Mouse (Mus musculus): ENCODE results near the gene Qsox2. TPM values are rescaled to one million over a fixed set of nuclear protein-coding genes. Genes with fewer than 3 reads are reported as not detected.

Qsox2 gene
- polyA plus RNA-seq, 1 experiment from 2014 or later: 4.1 TPM

DNA sequence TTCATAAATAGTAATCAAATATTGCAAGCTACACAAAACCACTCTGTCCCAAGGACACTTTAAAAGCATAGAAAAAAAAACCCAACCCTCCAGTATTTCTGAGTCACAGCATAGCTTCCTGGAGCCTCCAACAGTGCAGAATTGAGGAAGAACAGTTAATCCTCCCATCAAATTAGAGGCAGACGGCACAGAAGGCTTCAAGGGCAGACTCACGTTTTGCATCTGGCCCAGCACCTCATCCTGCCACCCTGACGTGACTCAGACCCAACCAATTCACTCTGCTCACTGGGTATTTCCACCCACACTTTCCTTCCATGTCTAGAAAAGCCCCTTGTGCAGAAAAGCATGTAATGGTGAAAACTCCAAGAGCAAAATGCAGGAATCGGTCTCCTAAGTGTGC lies 7.1 kb downstream of the Qsox2 start:
- Histone ChIP-seq H3K4me1 (ENCODE audit: insufficient read depth) (peaks cover 13% of the 10 kb centered on the region), H3K36me3 (replicated peaks; ENCODE audit: insufficient read depth, low read length) (peaks cover 4% of the 10 kb centered on the region; the same call in 1 of the 2 replicates), H3K9ac (replicated peaks) (no peak overlapping the region), H3K4me3 (ENCODE audit: low read depth, low read length) (no peak overlapping the region), H3K27me3 (ENCODE audit: insufficient read depth, low read length) (no peaks in the 10 kb centered on the region), H3K27ac (ENCODE audit: low read depth) (no peak overlapping the region), H3K9me3 (ENCODE audit: low read length) (no peaks in the 10 kb centered on the region), H3K4me2 (ENCODE audit: low read depth, low read length) (no peak overlapping the region)
- WGBS (ENCODE audit: insufficient replicate concordance): 53% methylated on average over 4 of the region's 4 CpGs
- TF ChIP-seq CTCF (IDR thresholded peaks at IDR 0.05; ENCODE audit: low read depth) (no peak), EP300 (IDR thresholded peaks at IDR 0.05; ENCODE audit: low read depth) (no peak)
- ATAC-seq: no peak
- no peak for DNase-seq

DNA sequence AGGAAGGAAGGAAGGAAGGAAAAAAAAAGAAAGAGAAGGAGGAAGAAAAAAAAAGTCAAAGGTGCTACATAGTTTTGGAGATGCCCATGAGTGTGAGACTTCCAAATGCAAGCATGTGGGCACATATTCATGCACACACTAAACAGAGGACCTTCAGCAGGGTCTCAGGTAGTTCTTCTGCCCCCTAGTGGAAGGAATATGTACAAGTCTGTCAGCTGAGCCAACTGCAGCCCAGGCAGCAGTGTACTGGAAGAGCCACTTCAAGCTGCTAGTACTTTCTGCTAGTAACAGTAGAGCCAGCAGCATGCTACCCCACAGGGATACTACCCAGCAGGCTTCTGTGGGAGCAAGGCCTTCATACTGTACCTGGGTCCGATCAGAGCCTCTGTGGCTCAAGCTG lies 9.5 kb downstream of the Qsox2 start:
- no peak overlapping the region for H3K27ac ChIP-seq (ENCODE audit: low read depth)
- no peaks in the 10 kb centered on the region for H3K4me1 ChIP-seq (ENCODE audit: insufficient read depth)
- ATAC-seq: peak; percentile 54; the same call in 1 of the 2 replicates
- TF ChIP-seq EP300 (IDR thresholded peaks at IDR 0.05; ENCODE audit: low read depth): no peak
- peak; percentile 83 for TF ChIP-seq CTCF (IDR thresholded peaks at IDR 0.05; ENCODE audit: low read depth)
- H3K27me3 ChIP-seq (ENCODE audit: insufficient read depth, low read length): no peaks in the 10 kb centered on the region
- 79% methylated on average over 1 of the region's 1 CpGs for WGBS (ENCODE audit: insufficient replicate concordance)
- no peak overlapping the region for H3K9ac ChIP-seq (replicated peaks)
- H3K4me3 ChIP-seq (ENCODE audit: low read depth, low read length): no peak overlapping the region
- no peak overlapping the region for H3K4me2 ChIP-seq (ENCODE audit: low read depth, low read length)
- peaks cover 7% of the 10 kb centered on the region for H3K36me3 ChIP-seq (replicated peaks; ENCODE audit: insufficient read depth, low read length)
- H3K9me3 ChIP-seq (ENCODE audit: low read length): no peaks in the 10 kb centered on the region
- DNase-seq: peak; percentile 29

DNA sequence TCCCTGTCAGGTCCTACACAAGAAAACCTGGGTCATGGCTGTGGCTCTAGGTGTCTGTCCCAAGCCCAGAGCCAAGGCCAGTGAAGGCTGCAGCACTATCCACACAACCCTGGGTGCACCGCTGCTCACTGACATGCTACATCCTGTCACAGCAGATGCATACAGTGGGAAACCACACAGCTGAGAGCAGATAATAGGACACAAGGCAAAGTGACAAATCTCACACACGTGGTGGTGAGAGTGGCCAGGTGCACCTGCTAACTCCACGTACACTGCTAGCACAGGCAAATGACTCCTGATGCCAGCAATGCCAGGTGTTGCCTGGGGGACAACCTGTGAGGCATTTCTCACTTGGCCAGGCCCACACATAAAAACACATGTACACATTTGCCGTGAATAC lies 12.1 kb downstream of the Qsox2 start:
- no peak overlapping the region for H3K4me2 ChIP-seq (ENCODE audit: low read depth, low read length)
- no peaks in the 10 kb centered on the region for H3K9me3 ChIP-seq (ENCODE audit: low read length)
- no peaks in the 10 kb centered on the region for H3K27me3 ChIP-seq (ENCODE audit: insufficient read depth, low read length)
- H3K4me3 ChIP-seq (ENCODE audit: low read depth, low read length): no peak overlapping the region
- 58% methylated on average over 4 of the region's 4 CpGs for WGBS (ENCODE audit: insufficient replicate concordance)
- no peak overlapping the region for H3K27ac ChIP-seq (ENCODE audit: low read depth)
- peaks cover 20% of the 10 kb centered on the region for H3K36me3 ChIP-seq (replicated peaks; ENCODE audit: insufficient read depth, low read length)
- no peak overlapping the region for H3K9ac ChIP-seq (replicated peaks)
- TF ChIP-seq EP300 (IDR thresholded peaks at IDR 0.05; ENCODE audit: low read depth) (no peak), CTCF (IDR thresholded peaks at IDR 0.05; ENCODE audit: low read depth) (no peak)
- DNase-seq: no peak
- ATAC-seq: no peak
- no peaks in the 10 kb centered on the region for H3K4me1 ChIP-seq (ENCODE audit: insufficient read depth)

DNA sequence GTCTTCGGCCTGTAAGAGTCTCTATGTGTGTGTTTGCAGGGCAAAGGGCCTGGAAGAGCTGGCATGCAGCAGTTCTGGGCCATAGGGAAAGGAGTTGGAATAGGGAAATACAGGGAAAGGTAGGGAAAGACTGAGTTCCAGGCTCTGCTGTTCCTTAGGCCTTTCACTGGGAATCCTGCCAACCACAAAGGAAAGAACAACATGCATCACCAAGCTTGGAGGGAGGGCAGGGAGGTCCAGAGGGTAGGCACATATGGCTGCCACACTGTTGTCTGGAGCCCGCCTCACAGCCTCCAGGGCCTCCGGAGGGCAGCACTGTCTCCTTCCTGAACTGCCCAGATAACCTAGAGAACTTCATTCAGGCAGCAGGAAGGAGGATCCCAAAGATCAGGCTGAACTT lies 13.4 kb downstream of the Qsox2 start:
- Histone ChIP-seq H3K9ac (replicated peaks) (no peak overlapping the region), H3K4me1 (ENCODE audit: insufficient read depth) (no peaks in the 10 kb centered on the region), H3K4me3 (ENCODE audit: low read depth, low read length) (no peak overlapping the region), H3K4me2 (ENCODE audit: low read depth, low read length) (no peak overlapping the region), H3K36me3 (replicated peaks; ENCODE audit: insufficient read depth, low read length) (peaks cover 26% of the 10 kb centered on the region), H3K27ac (ENCODE audit: low read depth) (no peak overlapping the region), H3K9me3 (ENCODE audit: low read length) (no peaks in the 10 kb centered on the region), H3K27me3 (ENCODE audit: insufficient read depth, low read length) (no peaks in the 10 kb centered on the region)
- ATAC-seq (no peak), DNase-seq (no peak)
- TF ChIP-seq EP300 (IDR thresholded peaks at IDR 0.05; ENCODE audit: low read depth): no peak
- no peak for TF ChIP-seq CTCF (IDR thresholded peaks at IDR 0.05; ENCODE audit: low read depth)
- WGBS (ENCODE audit: insufficient replicate concordance): 74% methylated on average over 3 of the region's 3 CpGs

DNA sequence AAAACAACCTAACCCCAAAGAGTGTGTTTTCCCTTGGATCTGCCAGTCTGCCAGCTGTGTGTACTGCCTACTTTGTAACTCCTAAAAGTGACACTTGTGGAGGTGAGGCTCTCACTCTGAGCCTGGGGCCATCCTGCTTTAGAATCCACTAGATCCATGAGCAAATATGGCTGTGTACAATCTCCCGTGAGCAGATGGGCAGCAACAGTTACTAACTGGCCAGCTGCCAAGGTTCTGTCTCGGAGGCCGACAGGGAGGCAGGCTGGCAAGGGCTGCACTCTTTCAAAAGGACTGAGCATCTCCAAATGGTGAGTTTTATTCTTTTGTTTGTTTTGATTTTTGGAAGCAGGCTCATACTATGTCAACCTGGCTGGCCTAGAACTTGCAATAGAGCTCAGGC lies 22.8 kb downstream of the Qsox2 start:
- Histone ChIP-seq H3K4me2 (ENCODE audit: low read depth, low read length) (no peak overlapping the region), H3K4me3 (ENCODE audit: low read depth, low read length) (no peak overlapping the region), H3K27me3 (ENCODE audit: insufficient read depth, low read length) (no peaks in the 10 kb centered on the region), H3K4me1 (ENCODE audit: insufficient read depth) (no peaks in the 10 kb centered on the region), H3K9ac (replicated peaks) (no peak overlapping the region), H3K9me3 (ENCODE audit: low read length) (no peaks in the 10 kb centered on the region), H3K27ac (ENCODE audit: low read depth) (no peak overlapping the region), H3K36me3 (replicated peaks; ENCODE audit: insufficient read depth, low read length) (peaks cover 49% of the 10 kb centered on the region)
- TF ChIP-seq CTCF (IDR thresholded peaks at IDR 0.05; ENCODE audit: low read depth): no peak
- peak; percentile 80 for TF ChIP-seq EP300 (IDR thresholded peaks at IDR 0.05; ENCODE audit: low read depth)
- ATAC-seq (peak; percentile 63; the same call in 1 of the 2 replicates), DNase-seq (peak; percentile 58)
- 24% methylated on average over 3 of the region's 3 CpGs for WGBS (ENCODE audit: insufficient replicate concordance)

DNA sequence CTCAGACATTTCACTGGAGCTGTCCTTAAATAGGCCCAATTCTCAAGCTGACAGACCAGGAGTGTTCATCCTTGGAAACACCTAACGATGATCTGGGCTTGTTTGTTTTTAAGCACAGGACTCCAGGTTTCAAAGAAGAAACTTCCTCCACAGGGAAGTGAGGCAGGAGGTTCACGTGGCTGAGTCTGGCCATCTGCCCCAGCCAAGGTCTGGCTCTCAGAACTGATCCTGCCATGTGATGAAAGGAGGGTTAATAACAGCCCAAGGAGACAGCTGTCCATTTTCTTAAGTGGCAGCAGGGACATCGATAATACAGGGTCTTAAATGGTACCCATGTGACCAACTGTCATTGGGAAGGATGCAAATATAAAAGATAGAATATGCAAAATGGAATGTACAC lies 27.8 kb downstream of the Qsox2 start:
- H3K4me1 ChIP-seq (ENCODE audit: insufficient read depth): no peaks in the 10 kb centered on the region
- ATAC-seq (no peak), DNase-seq (no peak)
- no peak overlapping the region for H3K4me3 ChIP-seq (ENCODE audit: low read depth, low read length)
- H3K27ac ChIP-seq (ENCODE audit: low read depth): no peak overlapping the region
- peaks cover 34% of the 10 kb centered on the region for H3K27me3 ChIP-seq (ENCODE audit: insufficient read depth, low read length)
- 71% methylated on average over 3 of the region's 3 CpGs for WGBS (ENCODE audit: insufficient replicate concordance)
- peaks cover 31% of the 10 kb centered on the region for H3K36me3 ChIP-seq (replicated peaks; ENCODE audit: insufficient read depth, low read length)
- no peaks in the 10 kb centered on the region for H3K9me3 ChIP-seq (ENCODE audit: low read length)
- no peak overlapping the region for H3K4me2 ChIP-seq (ENCODE audit: low read depth, low read length)
- no peak for TF ChIP-seq CTCF (IDR thresholded peaks at IDR 0.05; ENCODE audit: low read depth)
- TF ChIP-seq EP300 (IDR thresholded peaks at IDR 0.05; ENCODE audit: low read depth): no peak
- no peak overlapping the region for H3K9ac ChIP-seq (replicated peaks)

Data from liver, postnatal 0 days (tissue).